Mouse (Mus musculus): ENCODE data around the gene Med6. TPM values are rescaled to one million over a fixed set of nuclear protein-coding genes. Genes with fewer than 3 reads are reported as not detected.
"Not testable (repeated sequence)": the region's sequence is repeated elsewhere in the genome, so short reads cannot be mapped to it uniquely, and the experiment has no call there.

The Med6 gene
- polyA plus RNA-seq, 1 experiment: 29.3 TPM

DNA sequence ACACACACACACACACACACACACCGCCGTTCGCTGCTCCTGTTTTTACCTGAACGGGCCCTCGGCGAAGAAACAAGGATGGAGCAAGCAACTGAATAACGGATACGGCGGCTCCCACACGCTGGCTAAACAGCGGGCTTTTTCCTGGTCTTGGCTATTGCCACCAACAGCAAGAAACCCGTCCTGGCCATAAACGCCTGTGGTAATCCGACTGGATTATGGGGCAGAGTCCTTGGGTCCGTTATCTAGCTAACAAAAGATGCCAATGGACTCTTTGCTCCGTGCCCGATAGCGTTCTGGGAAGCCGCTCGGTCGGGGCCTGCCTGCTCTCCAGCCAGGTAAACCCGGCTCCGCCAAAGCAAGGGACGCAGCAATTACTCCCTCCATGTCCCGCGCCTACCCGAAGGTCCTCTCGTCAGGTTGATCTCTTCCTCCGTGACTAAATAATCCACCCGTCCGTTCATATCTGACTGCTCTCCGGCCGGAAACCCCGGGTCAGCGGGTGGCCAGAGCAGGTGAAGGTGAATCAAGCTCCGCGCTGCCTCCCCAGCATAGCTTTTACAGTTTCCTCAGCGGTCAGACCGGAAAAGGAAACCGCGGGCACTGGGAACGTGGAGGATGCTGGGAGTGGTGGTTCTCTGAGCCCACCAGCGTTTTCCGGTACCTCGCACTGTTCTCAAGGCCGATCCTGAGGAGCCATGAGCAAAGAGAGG is 62.3 kb downstream of the Med6 start, which contains the start of the genes Gm20498 and Synj2bp:
Gm20498 (minus strand) TSS at position 590 of the 713 bp plus-strand sequence.
Synj2bp (minus strand) TSS at position 596 of the 713 bp plus-strand sequence.
- peak; percentile 91 to 92 for DNase-seq
- WGBS: under 1% methylated on average over 46 of the region's 46 CpGs
- H3K27me3 ChIP-seq (ENCODE audit: control insufficient read depth, insufficient read depth, low read length): no peaks in the 10 kb centered on the region
- H3K27ac ChIP-seq (ENCODE audit: insufficient read depth, low read length): peak within 1 kb of the TSS; percentile 61
- TF ChIP-seq POLR2A (IDR thresholded peaks at IDR 0.05; ENCODE audit: borderline replicate concordance, insufficient read depth, low read length) (peak; percentile 80; the same call in 1 of the 2 replicates), CTCF (IDR thresholded peaks at IDR 0.05; ENCODE audit: borderline replicate concordance, insufficient read depth, low read depth, low read length) (no peak)
- no peaks in the 10 kb centered on the region for H3K4me1 ChIP-seq (ENCODE audit: control insufficient read depth, insufficient read depth, low read length)
- H3K4me3 ChIP-seq (replicated peaks; ENCODE audit: insufficient read depth, low read depth, low read length): peak within 1 kb of the TSS; percentile 85

DNA sequence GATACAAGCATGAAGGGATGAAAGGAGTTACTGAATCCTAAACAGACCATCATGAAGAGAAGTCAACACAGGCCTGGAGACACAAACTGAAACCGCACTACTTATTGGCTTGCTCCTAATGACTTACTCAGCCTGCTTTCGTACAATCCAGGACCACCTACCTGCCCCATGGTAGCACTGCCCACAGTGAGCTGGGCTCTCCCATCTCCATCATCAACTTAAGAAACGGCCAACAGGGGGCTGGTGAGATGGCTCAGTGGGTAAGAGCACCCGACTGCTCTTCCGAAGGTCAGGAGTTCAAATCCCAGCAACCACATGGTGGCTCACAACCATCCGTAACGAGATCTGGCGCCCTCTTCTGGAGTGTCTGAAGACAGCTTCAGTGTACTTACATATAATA is 64.2 kb downstream of the Med6 start:
- not testable (repeated sequence) for H3K4me3 ChIP-seq (replicated peaks; ENCODE audit: insufficient read depth, low read depth, low read length); DNase-seq; H3K27ac ChIP-seq (ENCODE audit: insufficient read depth, low read length); H3K4me1 ChIP-seq (ENCODE audit: control insufficient read depth, insufficient read depth, low read length); H3K27me3 ChIP-seq (ENCODE audit: control insufficient read depth, insufficient read depth, low read length)
- WGBS: 67% methylated on average over 7 of the region's 8 CpGs

Other genes with a start within 250 kb of the Med6 start
- 2.2 and 2.5 TPM in 2 replicates for gene Gm4787, start 215.5 kb downstream of the Med6 start, polyA plus RNA-seq (2012; rRNA removed)
- gene Adam4, start 173.1 kb downstream of the Med6 start, polyA plus RNA-seq (2012; rRNA removed): 1.8 and 1.9 TPM in 2 replicates
- 63.1 and 70.0 TPM in 2 replicates for gene Cox16, start 109.9 kb downstream of the Med6 start, polyA plus RNA-seq (2012; rRNA removed)
- gene Gm20498, start 62.1 kb downstream of the Med6 start, polyA plus RNA-seq (2012; rRNA removed): 22.6 and 23.7 TPM in 2 replicates
- 28.5 and 30.3 TPM in 2 replicates for gene Synj2bp, start 62.1 kb downstream of the Med6 start, polyA plus RNA-seq (2012; rRNA removed)
- 0.67 and 0.74 TPM in 2 replicates for gene Adam21, start 26.5 kb downstream of the Med6 start, polyA plus RNA-seq (2012; rRNA removed)
- 43.5 and 43.8 TPM in 2 replicates for gene Ttc9, start 36.2 kb upstream of the Med6 start, polyA plus RNA-seq (2012; rRNA removed)
- gene Map3k9, start 186.2 kb upstream of the Med6 start, polyA plus RNA-seq (2012; rRNA removed): 14.4 and 15.5 TPM in 2 replicates

Measured in cerebellum, adult 2 months (tissue).